Mouse (Mus musculus): Measurements from ENCODE around the gene Wnt16. TPM values are rescaled to one million over a fixed set of nuclear protein-coding genes. Genes with fewer than 3 reads are reported as not detected.

Gene Wnt16
- polyA plus RNA-seq, 1 experiment from 2014 or later: 3.1 TPM

- 66% methylated on average over 4 of the region's 4 CpGs for WGBS
- ATAC-seq (ENCODE audit: extremely low read depth, insufficient number of reproducible peaks, low FRiP score, low TSS enrichment): no peak
- no peaks in the 10 kb centered on the region for H3K27me3 ChIP-seq (replicated peaks)
- H3K9ac ChIP-seq: no peak overlapping the region
- no peaks in the 10 kb centered on the region for H3K9me3 ChIP-seq
- H3K4me1 ChIP-seq: peaks cover 25% of the 10 kb centered on the region
- no peak overlapping the region for H3K4me2 ChIP-seq
- H3K27ac ChIP-seq (replicated peaks): 0 out of 2 replicates have a peak overlapping the region, but pooled peaks have one; percentile 24
- peaks cover 26% of the 10 kb centered on the region for H3K36me3 ChIP-seq
- no peak overlapping the region for H3K4me3 ChIP-seq
These were observed 39.1 kb downstream of the Wnt16 start for GRCm38 (mm10) chr6:22327091-22327490.

- Histone ChIP-seq H3K27me3 (replicated peaks) (no peaks in the 10 kb centered on the region), H3K4me1 (peaks cover 25% of the 10 kb centered on the region), H3K9me3 (no peaks in the 10 kb centered on the region), H3K27ac (replicated peaks) (no peak overlapping the region), H3K4me2 (no peak overlapping the region), H3K9ac (no peak overlapping the region), H3K36me3 (peaks cover 26% of the 10 kb centered on the region), H3K4me3 (no peak overlapping the region)
- ATAC-seq (ENCODE audit: extremely low read depth, insufficient number of reproducible peaks, low FRiP score, low TSS enrichment): no peak
- WGBS: 54% methylated on average over 8 of the region's 8 CpGs
These were observed 39.9 kb downstream of the Wnt16 start for GRCm38 (mm10) chr6:22327931-22328330.

GRCm38 (mm10) chr6:22330169-22330960 lies 42.3 kb downstream of the Wnt16 start:
- H3K27me3 ChIP-seq (replicated peaks): no peaks in the 10 kb centered on the region
- H3K9ac ChIP-seq: no peak overlapping the region
- no peak overlapping the region for H3K4me3 ChIP-seq
- no peaks in the 10 kb centered on the region for H3K9me3 ChIP-seq
- peaks cover 25% of the 10 kb centered on the region for H3K4me1 ChIP-seq
- no peak overlapping the region for H3K27ac ChIP-seq (replicated peaks)
- 85% methylated on average over 13 of the region's 13 CpGs for WGBS
- no peak overlapping the region for H3K4me2 ChIP-seq
- peaks cover 13% of the 10 kb centered on the region for H3K36me3 ChIP-seq
- no peak for ATAC-seq (ENCODE audit: extremely low read depth, insufficient number of reproducible peaks, low FRiP score, low TSS enrichment)

GRCm38 (mm10) chr6:22332548-22332947 lies 44.5 kb downstream of the Wnt16 start:
- H3K4me2 ChIP-seq: no peak overlapping the region
- H3K27me3 ChIP-seq (replicated peaks): no peaks in the 10 kb centered on the region
- WGBS: 87% methylated on average over 2 of the region's 2 CpGs
- H3K27ac ChIP-seq (replicated peaks): no peak overlapping the region
- peaks cover 21% of the 10 kb centered on the region for H3K36me3 ChIP-seq
- no peak for ATAC-seq (ENCODE audit: extremely low read depth, insufficient number of reproducible peaks, low FRiP score, low TSS enrichment)
- no peak overlapping the region for H3K4me3 ChIP-seq
- no peak overlapping the region for H3K9ac ChIP-seq
- no peaks in the 10 kb centered on the region for H3K9me3 ChIP-seq
- peaks cover 16% of the 10 kb centered on the region for H3K4me1 ChIP-seq

- no peaks in the 10 kb centered on the region for H3K9me3 ChIP-seq
- WGBS: 82% methylated on average over 15 of the region's 15 CpGs
- H3K27me3 ChIP-seq (replicated peaks): no peaks in the 10 kb centered on the region
- H3K9ac ChIP-seq: no peak overlapping the region
- H3K4me1 ChIP-seq: peaks cover 17% of the 10 kb centered on the region
- H3K4me3 ChIP-seq: no peak overlapping the region
- peaks cover 34% of the 10 kb centered on the region for H3K36me3 ChIP-seq
- ATAC-seq (ENCODE audit: extremely low read depth, insufficient number of reproducible peaks, low FRiP score, low TSS enrichment): no peak
- H3K4me2 ChIP-seq: no peak overlapping the region
- no peak overlapping the region for H3K27ac ChIP-seq (replicated peaks)
These were observed 51.9 kb downstream of the Wnt16 start for GRCm38 (mm10) chr6:22339763-22340542.

GRCm38 (mm10) chr6:22340779-22341178 lies 52.8 kb downstream of the Wnt16 start:
- H3K27me3 ChIP-seq (replicated peaks): no peaks in the 10 kb centered on the region
- peaks cover 34% of the 10 kb centered on the region for H3K36me3 ChIP-seq
- no peak overlapping the region for H3K27ac ChIP-seq (replicated peaks)
- ATAC-seq (ENCODE audit: extremely low read depth, insufficient number of reproducible peaks, low FRiP score, low TSS enrichment): no peak
- no peaks in the 10 kb centered on the region for H3K9me3 ChIP-seq
- peaks cover 25% of the 10 kb centered on the region for H3K4me1 ChIP-seq
- H3K9ac ChIP-seq: no peak overlapping the region
- no peak overlapping the region for H3K4me2 ChIP-seq
- H3K4me3 ChIP-seq: no peak overlapping the region
- 88% methylated on average over 14 of the region's 14 CpGs for WGBS

GRCm38 (mm10) chr6:22343292-22343691 lies 55.3 kb downstream of the Wnt16 start:
- 87% methylated on average over 3 of the region's 3 CpGs for WGBS
- ATAC-seq (ENCODE audit: extremely low read depth, insufficient number of reproducible peaks, low FRiP score, low TSS enrichment): no peak
- peaks cover 45% of the 10 kb centered on the region for H3K4me1 ChIP-seq
- H3K36me3 ChIP-seq: peaks cover 19% of the 10 kb centered on the region
- no peaks in the 10 kb centered on the region for H3K27me3 ChIP-seq (replicated peaks)
- H3K4me3 ChIP-seq: no peak overlapping the region
- H3K9ac ChIP-seq: no peak overlapping the region
- no peak overlapping the region for H3K4me2 ChIP-seq
- H3K27ac ChIP-seq (replicated peaks): no peak overlapping the region
- H3K9me3 ChIP-seq: no peaks in the 10 kb centered on the region

- Histone ChIP-seq H3K36me3 (peaks cover 14% of the 10 kb centered on the region), H3K27me3 (replicated peaks) (no peaks in the 10 kb centered on the region), H3K4me1 (peaks cover 45% of the 10 kb centered on the region), H3K4me2 (no peak overlapping the region), H3K4me3 (no peak overlapping the region), H3K9ac (no peak overlapping the region), H3K9me3 (no peaks in the 10 kb centered on the region), H3K27ac (replicated peaks) (no peak overlapping the region)
- ATAC-seq (ENCODE audit: extremely low read depth, insufficient number of reproducible peaks, low FRiP score, low TSS enrichment): no peak
- 83% methylated on average over 6 of the region's 6 CpGs for WGBS
These were observed 55.7 kb downstream of the Wnt16 start for GRCm38 (mm10) chr6:22343706-22344105.

GRCm38 (mm10) chr6:22344443-22344842 lies 56.4 kb downstream of the Wnt16 start:
- Histone ChIP-seq H3K9me3 (no peaks in the 10 kb centered on the region), H3K36me3 (peaks cover 12% of the 10 kb centered on the region), H3K4me1 (peaks cover 47% of the 10 kb centered on the region), H3K4me3 (no peak overlapping the region), H3K4me2 (peak overlapping the region; percentile 42), H3K27ac (replicated peaks) (peak overlapping the region; percentile 76), H3K9ac (no peak overlapping the region; the same call in 1 of the 2 replicates), H3K27me3 (replicated peaks) (no peaks in the 10 kb centered on the region)
- ATAC-seq (ENCODE audit: extremely low read depth, insufficient number of reproducible peaks, low FRiP score, low TSS enrichment): no peak
- WGBS: 32% methylated on average over 6 of the region's 6 CpGs

GRCm38 (mm10) chr6:22347132-22347902 lies 59.3 kb downstream of the Wnt16 start:
- no peaks in the 10 kb centered on the region for H3K36me3 ChIP-seq
- no peaks in the 10 kb centered on the region for H3K27me3 ChIP-seq (replicated peaks)
- ATAC-seq (ENCODE audit: extremely low read depth, insufficient number of reproducible peaks, low FRiP score, low TSS enrichment): no peak
- 62% methylated on average over 8 of the region's 8 CpGs for WGBS
- H3K9ac ChIP-seq: peak overlapping the region; percentile 29; the same call in 1 of the 2 replicates
- H3K27ac ChIP-seq (replicated peaks): peak overlapping the region; percentile 20
- H3K4me1 ChIP-seq: peaks cover 60% of the 10 kb centered on the region
- H3K4me3 ChIP-seq: no peak overlapping the region
- H3K4me2 ChIP-seq: no peak overlapping the region
- H3K9me3 ChIP-seq: no peaks in the 10 kb centered on the region

Data from heart, embryonic 13.5 days (tissue).